Comparison of ENCODE assay signal across 1 mouse cellular context in genomic region chr17:35210593-35210992, GRCm38 (mm10).
TF ChIP-seq lines count a peak whose summit lies in the region.

No protein-coding gene starts in this region.

TF ChIP-seq in MEL, 35 proteins besides CTCF, POLR2A, EP300 and RAD21:
- TF ChIP-seq JUND (IDR thresholded peaks at IDR 0.05; ENCODE audit: low read depth, low read length): no peak
- no peak for TF ChIP-seq MEF2A (IDR thresholded peaks at IDR 0.05; ENCODE audit: extremely low read depth, insufficient replicate concordance, low read depth, low read length, poor library complexity, severe bottlenecking)
- no peak for TF ChIP-seq CHD2 (IDR thresholded peaks at IDR 0.05; ENCODE audit: low read length)
- TF ChIP-seq NELFE (IDR thresholded peaks at IDR 0.05; ENCODE audit: low read depth, low read length): no peak
- TF ChIP-seq MYC (IDR thresholded peaks at IDR 0.05; ENCODE audit: low read depth, low read length): no peak
- TF ChIP-seq USF1 (IDR thresholded peaks at IDR 0.05; ENCODE audit: low read depth, low read length): no peak
- no peak for TF ChIP-seq ETS1 (IDR thresholded peaks at IDR 0.05; ENCODE audit: low read depth, low read length)
- TF ChIP-seq ZNF384 (IDR thresholded peaks at IDR 0.05; ENCODE audit: low read depth, low read length): no peak
- TF ChIP-seq TAL1 (IDR thresholded peaks at IDR 0.05; ENCODE audit: low read length): no peak
- no peak for TF ChIP-seq ELF1 (IDR thresholded peaks at IDR 0.05; ENCODE audit: low read depth, low read length)
- no peak for TF ChIP-seq KAT2A (conservative IDR thresholded peaks at IDR 0.05; ENCODE audit: low read depth, low read length)
